ENCODE assay signal across 7 mouse cellular contexts in genomic region chr4:40239409-40240271, GRCm38 (mm10). TPM values are rescaled to one million over a fixed set of nuclear protein-coding genes. Genes with fewer than 3 reads are reported as not detected.
DNase-seq lines count a peak whose midpoint lies in the region; ATAC-seq and TF ChIP-seq lines count a peak whose summit lies in the region.

TSS of gene Ddx58 (minus strand) at chr4:40239828.

- H3K4me3 ChIP-seq in ES-Bruce4 (ENCODE audit: low read depth, low read length): peak within 1 kb of the TSS; percentile 54
- H3K4me3 ChIP-seq in embryonic fibroblast, embryonic 13.5 days (ENCODE audit: insufficient read depth, low read length): peak within 1 kb of the TSS; percentile 82

- peak within 1 kb of the TSS; percentile 25 for H3K9ac ChIP-seq in ES-Bruce4 (ENCODE audit: low read depth, poor library complexity, severe bottlenecking)

- peak; percentile 36 for ATAC-seq in megakaryocyte progenitor cell, adult 5-6 weeks (replicated peaks; ENCODE audit: poor library complexity)

- intact Hi-C loops in heart, postnatal 10 days (cut with DNase I): loop anchor here (1.0 kb wide), 1 partner anchor 30 kb away; the partner anchor contains the start of genes Smim27 and Topors

- TF ChIP-seq CTCF in ES-Bruce4 (IDR thresholded peaks at IDR 0.05; ENCODE audit: low read depth, low read length): no peak
- TF ChIP-seq CTCF in embryonic fibroblast, embryonic 13.5 days (IDR thresholded peaks at IDR 0.05; ENCODE audit: borderline replicate concordance, insufficient read depth, low read length): no peak

- H3K36me3 ChIP-seq in ES-Bruce4 (ENCODE audit: control insufficient read depth, insufficient read depth, low read length, poor library complexity, severe bottlenecking): no peaks in the 10 kb centered on the region
- peaks cover 4% of the 10 kb centered on the region; the same call in 1 of the 2 replicates for H3K36me3 ChIP-seq in splenic B cell, adult 2 months (ENCODE audit: control insufficient read depth, insufficient read depth, low read length, poor library complexity, severe bottlenecking)

- H3K4me1 ChIP-seq in ES-Bruce4 (ENCODE audit: control insufficient read depth, insufficient read depth, low read length): no peaks in the 10 kb centered on the region
- no peaks in the 10 kb centered on the region for H3K4me1 ChIP-seq in embryonic fibroblast, embryonic 13.5 days (ENCODE audit: control insufficient read depth, insufficient read depth, low read length)

- peak; percentile 31 to 32 for DNase-seq in adrenal gland, adult 18-20 months (ENCODE audit: low spot score in 2 of 2)
- peak; percentile 39 to 58 for DNase-seq in heart, postnatal 10 days
- DNase-seq in kidney, postnatal 36 days: peak; percentile 20 to 58
- peak; percentile 59 for DNase-seq in splenic B cell, adult 2 months (ENCODE audit: low read depth, low spot score)

- H3K27me3 ChIP-seq in ES-Bruce4 (ENCODE audit: control insufficient read depth, insufficient read depth, low read length, poor library complexity, severe bottlenecking): no peaks in the 10 kb centered on the region
- H3K27me3 ChIP-seq in splenic B cell, adult 2 months (ENCODE audit: control insufficient read depth, insufficient read depth, low read length, poor library complexity, severe bottlenecking): no peaks in the 10 kb centered on the region

- H3K9me3 ChIP-seq in ES-Bruce4 (replicated peaks; ENCODE audit: control insufficient read depth, insufficient read depth, low read length, poor library complexity, severe bottlenecking): no peaks in the 10 kb centered on the region

- H3K27ac ChIP-seq in ES-Bruce4 (ENCODE audit: insufficient read depth, low read length): peak within 1 kb of the TSS; percentile 55
- peak within 1 kb of the TSS; percentile 91 for H3K27ac ChIP-seq in embryonic fibroblast, embryonic 13.5 days (ENCODE audit: insufficient read depth, low read length)

- TF ChIP-seq POLR2A in ES-Bruce4 (IDR thresholded peaks at IDR 0.05; ENCODE audit: insufficient read depth, low read length): no peak
- TF ChIP-seq POLR2A in embryonic fibroblast, embryonic 13.5 days (IDR thresholded peaks at IDR 0.05; ENCODE audit: low read depth, low read length): peak; percentile 56

- TF ChIP-seq EP300 in ES-Bruce4 (IDR thresholded peaks at IDR 0.05; ENCODE audit: insufficient read depth, low read depth, low read length): no peak

RNA-seq across cellular contexts. Expression of gene Ddx58, which starts in this region (rescaled TPM):
- 43.6 and 45.1 TPM in 2 replicates for polyA plus RNA-seq in ES-Bruce4 (2011; ENCODE audit: insufficient read depth, insufficient read length, low read depth, missing spikeins)
- 10 to 100 TPM; 18.7 to 24.7 TPM for total RNA-seq in adrenal gland, adult 18-20 months (2021)
- polyA plus RNA-seq in embryonic fibroblast, embryonic 13.5 days (2011; ENCODE audit: insufficient read length, low read depth, missing spikeins): 58.4 and 62.7 TPM in 2 replicates
- total RNA-seq in heart, postnatal 10 days (2021): 10 to 100 TPM in 1 of 2 experiments, 1 to 10 TPM in 1; 7.7 to 10.2 TPM
- total RNA-seq in megakaryocyte progenitor cell, adult 5-6 weeks (2015): 6.7 and 13.3 TPM in 2 replicates
- 8.2 and 9.8 TPM in 2 replicates for total RNA-seq in megakaryocyte progenitor cell, adult 5-6 weeks (2017)

Comparison
In these comparisons a context has a peak if more than half of its experiments do, and no peak if none do; other contexts are left out.
1. Peak in every context shown above with its lines: DNase-seq, ATAC-seq, H3K4me3 ChIP-seq and H3K27ac ChIP-seq.